Mouse (Mus musculus) midbrain, embryonic 14.5 days (tissue): ENCODE measurements around the gene Nrp1. TPM values are rescaled to one million over a fixed set of nuclear protein-coding genes. Genes with fewer than 3 reads are reported as not detected.

Experiments used
- ATAC-seq: fragments of 200-750 bp; cut with Nextera tagmentation; 2 replicates; pipeline ENCODE4 v1.8.0; 2017; ENCODE audit warnings: moderate number of reproducible peaks, moderate library complexity; ENCODE audit not compliant: low FRiP score, low TSS enrichment
- DNase-seq: peaks from one replicate; pipeline ENCODE4 v3.0.0-alpha.2; 2015
- H3K27ac ChIP-seq: fragments of 300-500 bp; sonication (generic); replicated peaks from 2 replicates; pipeline ENCODE4 v1.5.1; 2014; ENCODE audit warnings: mild to moderate bottlenecking, low read depth, low read length, moderate library complexity
- H3K27me3 ChIP-seq: fragments of 300-500 bp; sonication (generic); 2 replicates; pipeline ENCODE4 v1.6.1; 2014; ENCODE audit warnings: low read length, control low read depth, mixed read lengths; ENCODE audit not compliant: control insufficient read depth, insufficient read depth
- H3K36me3 ChIP-seq: fragments of 300-500 bp; sonication (generic); 2 replicates; pipeline ENCODE4 v1.6.1; 2014; ENCODE audit warnings: low read length, control low read depth; ENCODE audit not compliant: control insufficient read depth, insufficient read depth
- H3K4me1 ChIP-seq: fragments of 300-500 bp; sonication (generic); 2 replicates; pipeline ENCODE4 v1.6.1; 2014; ENCODE audit warnings: mild to moderate bottlenecking, antibody characterized with exemption, low read length, control low read depth; ENCODE audit not compliant: control insufficient read depth, insufficient read depth
- H3K4me2 ChIP-seq: fragments of 300-500 bp; sonication (generic); 2 replicates; pipeline ENCODE4 v1.6.1; 2014; ENCODE audit warnings: mild to moderate bottlenecking, low read length, moderate library complexity
- H3K4me3 ChIP-seq: fragments of 300-500 bp; sonication (generic); replicated peaks from 2 replicates; pipeline ENCODE4 v1.5.1; 2014; ENCODE audit warnings: low read depth, low read length
- H3K9ac ChIP-seq: fragments of 300-500 bp; sonication (generic); replicated peaks from 2 replicates; pipeline ENCODE4 v1.6.1; 2014; ENCODE audit warnings: mild to moderate bottlenecking, low read length, moderate library complexity
- H3K9me3 ChIP-seq: fragments of 300-500 bp; sonication (generic); 2 replicates; pipeline ENCODE4 v1.6.1; 2016; ENCODE audit warnings: low read length, control low read depth, mixed read lengths; ENCODE audit not compliant: control insufficient read depth
- WGBS: fragments of 180-500 bp; shearing (Covaris S2); extraction: QIAGEN DNeasy Blood & Tissue Kit; methylation state at CpG from one replicate; pipeline ENCODE4 v1.1.7; 2014; 5-methylcytosine and 5-hydroxymethylcytosine counted together
- polyA plus RNA-seq: library from polyadenylated mRNA; unstranded; fragments of >200 nt; fragmentation: Nextera tagmentation; extraction: Ambion mirVana; gene quantifications from 2 replicates; pipeline ENCODE4 v1.2.1, GENCODE M21; 2014

Nrp1 gene
- polyA plus RNA-seq, 1 experiment from 2014 or later: 61.7 TPM

DNA sequence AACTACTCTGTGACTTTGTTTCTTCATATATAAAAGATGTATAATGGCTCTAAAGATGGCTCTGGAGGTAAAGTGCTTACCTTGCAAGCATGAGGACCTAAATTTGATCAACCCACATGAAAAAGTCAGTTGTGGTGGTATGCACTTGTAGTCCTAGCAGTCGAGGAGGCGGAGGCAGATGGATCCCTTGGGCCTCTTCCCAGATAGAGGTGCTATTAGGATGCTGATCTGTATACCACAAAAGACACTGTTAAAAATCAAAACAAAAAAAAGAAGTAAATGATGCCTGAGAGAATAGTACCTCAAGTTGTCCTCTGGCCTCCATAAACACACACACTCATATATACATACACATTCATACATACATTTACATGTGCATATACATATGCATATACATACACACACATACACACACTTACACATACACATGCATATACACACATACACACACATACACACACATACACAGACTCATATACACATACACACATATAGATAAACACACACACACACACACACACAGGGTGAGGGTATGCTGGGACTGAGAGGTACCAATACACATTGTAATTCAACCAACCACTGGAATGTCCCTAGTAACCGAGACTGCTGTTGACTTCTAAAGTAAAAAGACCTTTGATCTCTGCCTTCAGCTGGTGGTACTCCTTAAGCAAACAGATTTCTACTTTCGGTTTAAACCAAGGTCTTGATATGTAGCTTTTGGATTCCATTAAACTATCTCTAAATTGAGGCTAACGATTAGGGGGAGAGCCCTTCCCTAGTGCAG, 115.2 kb downstream of the Nrp1 start:
- H3K9ac ChIP-seq: no peak overlapping the region
- 80% methylated on average over 5 of the region's 5 CpGs for WGBS
- ATAC-seq (no peak), DNase-seq (no peak)
- peaks cover 30% of the 10 kb centered on the region for H3K36me3 ChIP-seq
- no peaks in the 10 kb centered on the region for H3K4me1 ChIP-seq
- no peak overlapping the region for H3K4me3 ChIP-seq
- no peaks in the 10 kb centered on the region for H3K9me3 ChIP-seq
- no peak overlapping the region for H3K27ac ChIP-seq
- H3K27me3 ChIP-seq: no peaks in the 10 kb centered on the region
- no peak overlapping the region for H3K4me2 ChIP-seq

DNA sequence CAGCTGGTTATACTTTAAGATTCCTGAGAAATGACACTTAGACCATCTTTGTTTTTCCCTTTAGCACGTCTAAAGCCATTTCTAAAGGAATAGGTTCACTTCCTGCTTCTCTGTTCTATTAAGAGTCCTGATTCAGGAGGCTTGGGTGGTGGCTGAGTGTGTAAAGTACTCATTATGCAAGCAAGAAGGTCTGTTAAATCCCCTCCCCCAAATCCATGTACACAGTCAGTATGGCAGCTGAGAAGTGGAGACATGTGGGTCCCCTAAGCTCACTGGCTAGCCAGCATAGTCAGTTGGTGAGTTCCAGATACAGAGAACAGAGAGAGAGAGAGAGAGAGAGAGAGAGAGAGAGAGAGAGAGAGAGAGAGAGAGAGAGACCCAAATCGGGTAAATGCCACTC, 116.2 kb downstream of the Nrp1 start:
- 59% methylated on average over 2 of the region's 2 CpGs for WGBS
- peaks cover 23% of the 10 kb centered on the region; the same call in 1 of the 2 replicates for H3K36me3 ChIP-seq
- H3K27ac ChIP-seq: no peak overlapping the region
- no peak overlapping the region for H3K4me3 ChIP-seq
- no peak overlapping the region for H3K9ac ChIP-seq
- ATAC-seq (no peak), DNase-seq (no peak)
- H3K27me3 ChIP-seq: no peaks in the 10 kb centered on the region
- no peaks in the 10 kb centered on the region for H3K4me1 ChIP-seq
- H3K9me3 ChIP-seq: no peaks in the 10 kb centered on the region
- no peak overlapping the region for H3K4me2 ChIP-seq

DNA sequence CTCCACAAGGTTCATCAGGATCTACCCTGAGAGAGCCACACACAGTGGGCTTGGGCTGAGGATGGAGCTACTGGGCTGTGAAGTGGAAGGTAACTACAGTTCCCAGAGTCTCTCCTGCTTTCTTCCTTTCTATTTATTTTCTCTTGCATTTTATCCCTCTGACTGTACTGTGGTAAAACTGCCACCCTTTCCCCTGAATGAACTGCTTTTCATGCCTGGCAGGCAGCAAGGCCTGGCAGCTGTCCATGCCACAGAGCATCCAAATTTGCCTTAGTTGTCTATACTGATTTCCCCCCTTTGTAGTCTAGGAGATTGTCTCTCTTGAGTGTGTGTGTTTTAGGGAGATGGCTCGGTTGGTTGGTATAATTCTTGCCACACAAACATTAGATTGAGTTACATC, 117.8 kb downstream of the Nrp1 start:
- no peaks in the 10 kb centered on the region for H3K4me1 ChIP-seq
- no peak overlapping the region for H3K4me3 ChIP-seq
- no peak overlapping the region for H3K9ac ChIP-seq
- ATAC-seq: no peak
- no peaks in the 10 kb centered on the region for H3K9me3 ChIP-seq
- H3K36me3 ChIP-seq: peaks cover 19% of the 10 kb centered on the region; the same call in 1 of the 2 replicates
- no peak overlapping the region for H3K27ac ChIP-seq
- H3K4me2 ChIP-seq: no peak overlapping the region
- WGBS: 61% methylated on average over 1 of the region's 1 CpGs
- H3K27me3 ChIP-seq: no peaks in the 10 kb centered on the region
- DNase-seq: peak; percentile 32

DNA sequence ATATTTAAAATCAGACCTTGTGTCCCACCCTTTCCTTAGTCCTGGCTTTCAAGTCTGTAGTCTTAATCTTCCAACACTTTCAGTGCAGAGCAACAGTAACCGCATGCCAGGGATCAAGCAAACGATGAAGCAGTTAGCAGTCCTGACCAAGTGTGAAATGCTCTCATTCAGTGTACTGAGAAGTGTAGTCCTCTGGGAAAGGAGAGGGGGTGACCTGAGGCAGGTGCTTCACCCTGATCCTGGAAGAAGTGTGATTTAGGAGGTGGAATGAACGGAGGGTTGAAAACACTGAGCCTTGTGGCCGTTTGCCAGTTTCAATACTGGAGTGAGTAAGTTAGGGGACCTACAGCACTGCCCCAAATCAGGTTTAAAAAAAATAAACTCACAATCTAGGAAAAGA, 119.6 kb downstream of the Nrp1 start:
- WGBS: 86% methylated on average over 4 of the region's 4 CpGs

DNA sequence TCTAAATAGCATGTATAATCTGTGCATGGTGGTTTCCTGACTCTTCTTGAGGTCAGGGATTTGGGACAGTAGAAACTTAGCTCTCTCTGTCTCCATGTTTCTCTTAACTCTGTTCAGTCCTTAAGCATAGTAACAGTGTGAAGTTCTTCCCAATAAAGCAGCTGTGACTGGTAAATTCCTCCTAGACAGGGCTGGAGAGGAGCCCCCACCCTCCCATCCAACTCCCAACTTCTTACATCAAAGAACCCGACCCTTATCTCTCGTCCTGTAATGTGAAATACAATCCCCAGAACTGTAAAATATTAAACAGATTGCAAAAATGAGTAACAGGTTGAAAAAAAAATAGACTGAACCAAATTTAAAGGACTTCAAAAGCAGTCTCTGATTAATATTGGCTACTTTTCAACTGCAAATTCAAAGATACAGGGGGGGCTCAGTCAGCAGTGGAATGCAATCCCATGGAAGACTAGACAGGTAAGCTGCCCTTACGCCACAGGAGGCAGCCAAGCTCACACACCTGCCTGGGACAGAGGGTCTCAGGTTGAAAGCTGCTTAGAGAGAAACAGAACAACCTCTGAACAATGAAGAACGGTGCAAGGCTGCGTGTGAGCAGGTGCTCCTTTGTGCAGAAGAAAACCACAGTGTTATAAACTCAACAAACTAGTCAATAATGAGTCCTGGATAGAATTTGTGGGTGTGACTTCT, 121.1 kb downstream of the Nrp1 start:
- H3K4me2 ChIP-seq: no peak overlapping the region
- no peak overlapping the region for H3K9ac ChIP-seq
- no peak overlapping the region for H3K4me3 ChIP-seq
- DNase-seq (no peak), ATAC-seq (no peak)
- WGBS: 73% methylated on average over 5 of the region's 5 CpGs
- no peak overlapping the region for H3K27ac ChIP-seq
- H3K36me3 ChIP-seq: peaks cover 26% of the 10 kb centered on the region; the same call in 1 of the 2 replicates
- no peaks in the 10 kb centered on the region for H3K9me3 ChIP-seq
- no peaks in the 10 kb centered on the region; the same call in 1 of the 2 replicates for H3K4me1 ChIP-seq
- H3K27me3 ChIP-seq: no peaks in the 10 kb centered on the region

More for the DNA sequence above, 119.6 kb downstream of the Nrp1 start:
- no peak overlapping the region for H3K4me3 ChIP-seq
- no peaks in the 10 kb centered on the region for H3K4me1 ChIP-seq
- no peaks in the 10 kb centered on the region for H3K9me3 ChIP-seq
- ATAC-seq (no peak), DNase-seq (no peak)
- H3K9ac ChIP-seq: no peak overlapping the region
- no peaks in the 10 kb centered on the region for H3K27me3 ChIP-seq
- no peak overlapping the region for H3K4me2 ChIP-seq
- H3K36me3 ChIP-seq: peaks cover 26% of the 10 kb centered on the region; the same call in 1 of the 2 replicates
- H3K27ac ChIP-seq: no peak overlapping the region

DNA sequence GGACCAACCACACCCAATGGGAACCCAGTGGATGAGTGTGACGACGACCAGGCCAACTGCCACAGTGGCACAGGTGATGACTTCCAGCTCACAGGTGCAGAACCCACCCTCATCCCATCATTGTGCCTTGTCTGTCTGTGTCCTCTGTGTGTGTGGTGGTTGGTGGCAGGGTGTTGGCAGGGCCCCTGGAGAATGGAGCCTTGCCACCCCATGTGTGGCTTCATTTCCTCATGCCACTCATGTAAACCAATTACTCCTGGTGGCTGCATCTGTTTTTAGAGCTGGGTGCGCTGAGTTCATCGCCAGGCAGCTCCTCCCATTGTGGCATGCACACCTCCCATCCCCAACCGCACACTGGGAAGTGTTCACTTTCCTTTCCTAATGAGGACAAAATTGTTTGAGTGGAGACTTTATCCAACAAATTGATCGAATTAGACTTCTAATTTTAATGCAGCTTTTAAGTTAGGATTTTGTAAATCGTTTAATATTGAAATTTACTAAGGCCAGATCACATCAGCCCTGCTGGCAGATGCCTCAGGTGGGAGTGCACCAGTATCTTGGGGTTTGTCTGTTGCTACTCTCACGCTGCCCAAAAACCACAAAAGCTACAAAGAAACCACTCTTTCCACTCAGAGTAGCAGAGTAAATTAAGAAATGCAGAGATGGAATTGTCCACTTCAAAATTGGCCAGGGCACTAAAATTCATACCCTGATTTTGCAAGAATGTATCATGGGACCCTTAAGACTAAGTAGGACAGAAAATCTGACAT, 122.7 kb downstream of the Nrp1 start:
- H3K36me3 ChIP-seq: peaks cover 25% of the 10 kb centered on the region; the same call in 1 of the 2 replicates
- H3K4me3 ChIP-seq: no peak overlapping the region
- DNase-seq (no peak), ATAC-seq (no peak)
- peaks cover 2% of the 10 kb centered on the region; the same call in 1 of the 2 replicates for H3K4me1 ChIP-seq
- no peak overlapping the region for H3K9ac ChIP-seq
- no peak overlapping the region for H3K27ac ChIP-seq
- H3K27me3 ChIP-seq: no peaks in the 10 kb centered on the region
- H3K9me3 ChIP-seq: no peaks in the 10 kb centered on the region
- H3K4me2 ChIP-seq: no peak overlapping the region
- 90% methylated on average over 8 of the region's 8 CpGs for WGBS

DNA sequence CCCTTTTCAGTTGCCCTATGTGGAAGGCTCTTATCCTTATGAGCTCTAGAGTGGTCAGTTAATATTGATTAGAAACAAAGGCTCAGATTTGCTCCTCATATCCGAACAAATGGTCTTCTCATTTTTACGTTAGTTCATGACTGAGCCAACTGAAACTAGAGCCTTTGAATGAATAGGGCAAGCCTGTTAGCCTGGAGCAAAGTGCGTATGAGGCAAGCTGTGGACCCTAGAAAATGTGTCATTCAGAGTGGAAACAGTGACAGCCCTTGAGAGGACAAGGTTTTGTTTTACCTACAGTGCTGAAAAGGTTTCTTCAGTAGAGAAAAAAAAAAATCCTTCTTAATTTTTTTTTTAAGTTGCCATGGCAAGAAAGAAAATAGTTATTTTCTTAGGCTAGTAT, 124.9 kb downstream of the Nrp1 start:
- Histone ChIP-seq H3K4me3 (no peak overlapping the region), H3K9me3 (no peaks in the 10 kb centered on the region), H3K4me1 (peaks cover 7% of the 10 kb centered on the region; the same call in 1 of the 2 replicates), H3K27ac (no peak overlapping the region), H3K27me3 (no peaks in the 10 kb centered on the region), H3K4me2 (no peak overlapping the region), H3K9ac (no peak overlapping the region), H3K36me3 (peaks cover 7% of the 10 kb centered on the region; the same call in 1 of the 2 replicates)
- ATAC-seq (no peak), DNase-seq (no peak)
- 90% methylated on average over 3 of the region's 3 CpGs for WGBS

DNA sequence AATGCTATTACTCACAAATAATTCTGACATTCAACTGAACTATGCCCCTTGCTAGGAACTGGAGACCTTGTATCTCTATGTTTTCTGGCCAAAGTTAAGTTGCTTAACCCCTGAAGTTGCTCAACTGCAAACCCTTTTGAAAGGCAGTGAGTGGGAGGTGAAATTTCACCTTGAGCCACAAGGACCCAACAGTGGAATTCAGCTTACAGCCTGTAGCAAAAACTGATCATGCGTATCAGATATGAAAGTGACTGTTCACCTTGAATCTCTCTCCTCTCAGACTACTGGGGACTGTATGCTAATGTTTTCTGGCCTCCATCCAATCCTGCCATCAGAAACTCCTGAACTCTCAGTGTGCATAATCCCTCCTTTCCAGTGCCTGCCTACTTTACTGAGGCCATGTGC, 126.3 kb downstream of the Nrp1 start:
- Histone ChIP-seq H3K4me3 (no peak overlapping the region), H3K4me1 (peaks cover 7% of the 10 kb centered on the region), H3K27me3 (no peaks in the 10 kb centered on the region), H3K27ac (no peak overlapping the region), H3K9me3 (no peaks in the 10 kb centered on the region), H3K4me2 (no peak overlapping the region), H3K9ac (no peak overlapping the region), H3K36me3 (peaks cover 14% of the 10 kb centered on the region)
- ATAC-seq (no peak), DNase-seq (peak; percentile 35)
- 74% methylated on average over 1 of the region's 1 CpGs for WGBS
